Mouse (Mus musculus) adrenal gland, adult 18-20 months (tissue): ENCODE data around the gene 1700056E22Rik. TPM values are rescaled to one million over a fixed set of nuclear protein-coding genes. Genes with fewer than 3 reads are reported as not detected.

Experiments
- DNase-seq, 2 experiments: peaks; one replicate each; pipeline ENCODE4 v3.0.0; 2021 to 2022; ENCODE audit warnings: low spot score in 2 of 2
- total RNA-seq, 2 experiments: library from RNA; stranded (reverse); gene quantifications; 1 replicate in 1 of 2; 2 replicates in 1 of 2; pipeline ENCODE4 v1.2.3; 2021

Gene 1700056E22Rik
- total RNA-seq, 2 experiments from 2014 or later: 1.7 to 3.6 TPM

DNA sequence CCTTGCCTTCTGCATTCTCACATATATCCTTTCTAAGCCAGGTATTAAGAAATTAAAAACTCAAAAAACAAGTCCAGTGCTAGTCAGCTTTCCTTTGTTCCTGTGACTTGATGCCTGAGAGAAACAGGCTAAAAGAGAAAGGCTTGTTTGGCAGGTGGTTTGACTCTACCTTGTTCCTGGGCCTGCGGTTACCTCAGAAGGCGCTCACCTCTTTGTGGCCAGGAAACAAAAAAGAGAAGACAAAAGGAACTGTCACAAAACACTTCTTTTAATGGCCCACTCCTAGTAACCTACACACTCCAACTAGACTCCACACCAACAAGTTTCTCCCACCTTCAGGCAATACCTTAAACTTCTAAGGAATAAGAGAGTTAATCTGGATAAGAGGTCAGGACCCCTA, 9.5 kb downstream of the 1700056E22Rik start:
- no peak for DNase-seq

DNA sequence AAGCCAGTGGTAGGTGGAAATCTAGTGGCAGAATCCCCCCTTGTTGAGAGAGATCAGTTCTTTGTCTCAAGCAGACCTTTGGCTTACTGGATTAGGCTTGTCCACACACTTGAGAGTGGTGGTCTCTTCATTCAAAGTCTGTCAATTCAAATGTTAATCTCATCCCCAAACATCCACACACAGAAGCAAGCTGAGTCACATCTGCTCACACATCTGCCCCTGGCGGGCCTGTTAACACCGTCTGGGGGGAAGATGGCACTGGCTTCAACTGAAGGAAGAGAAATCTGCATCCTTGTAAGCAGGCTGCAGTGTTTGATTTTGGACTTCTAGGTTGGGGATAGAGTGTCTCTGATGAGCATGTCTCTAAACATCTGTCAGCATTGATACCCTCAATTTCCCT, 10.1 kb downstream of the 1700056E22Rik start:
- DNase-seq: no peak

- DNase-seq: no peak
These were observed 14.4 kb downstream of the 1700056E22Rik start for GRCm38 (mm10) chr1:184019722-184020107.

DNA sequence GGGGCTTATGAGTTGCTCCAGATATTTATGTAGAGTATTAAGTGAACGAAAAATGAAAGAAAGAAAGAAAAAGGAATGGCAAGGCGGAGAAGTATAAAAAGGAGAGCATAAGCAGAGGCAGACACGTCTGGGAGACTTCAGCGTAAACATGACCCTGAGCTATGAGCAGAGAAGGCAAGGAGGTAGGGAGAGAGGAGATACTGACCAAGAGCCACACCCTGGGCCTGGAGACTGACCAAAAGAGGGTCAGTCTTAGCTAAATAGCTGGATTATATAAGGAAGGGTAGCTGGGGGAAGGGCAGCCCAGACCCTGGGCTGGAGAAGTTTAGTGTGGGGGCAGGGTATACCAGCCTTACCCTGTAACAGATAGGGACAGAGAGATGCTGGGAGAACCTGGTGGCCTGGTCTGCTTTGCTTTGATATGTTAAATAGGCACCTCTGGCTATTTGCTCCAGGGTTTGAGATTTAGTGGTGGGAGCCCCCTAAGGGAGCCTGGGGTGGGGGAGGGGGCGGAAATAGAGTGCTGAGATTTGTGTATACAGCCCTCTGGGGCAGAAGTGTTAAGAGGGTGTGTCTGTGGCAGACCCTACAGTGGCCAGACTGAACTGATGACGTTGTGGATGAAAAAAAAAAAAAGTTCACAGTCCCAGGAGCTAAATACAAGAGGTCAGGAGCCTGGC, 14.9 kb downstream of the 1700056E22Rik start:
- no peak for DNase-seq

DNA sequence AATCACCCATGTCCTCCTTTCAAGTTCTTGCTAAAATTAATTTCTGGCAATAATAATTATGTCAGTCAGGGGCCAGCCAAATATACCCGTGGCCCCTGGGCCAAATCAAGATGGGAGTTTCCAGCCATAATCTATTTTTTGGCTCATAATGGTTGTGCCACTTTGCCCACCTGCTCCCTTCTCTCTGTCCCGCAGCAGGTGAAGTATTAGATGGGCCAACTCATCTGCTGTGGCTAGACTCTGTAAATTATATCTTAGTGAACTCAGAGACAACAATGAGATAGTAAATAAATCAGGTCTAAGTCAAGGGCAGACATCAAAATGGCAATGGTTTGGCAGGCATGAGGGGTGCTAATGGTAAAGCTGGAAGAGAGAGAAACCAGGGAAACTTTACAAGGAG, 16.5 kb downstream of the 1700056E22Rik start:
- no peak for DNase-seq

GRCm38 (mm10) chr1:184015995-184016730, 17.9 kb downstream of the 1700056E22Rik start:
- DNase-seq: no peak

GRCm38 (mm10) chr1:184014091-184014490, 20.0 kb downstream of the 1700056E22Rik start:
- DNase-seq: no peak

GRCm38 (mm10) chr1:184013106-184013505, 21.0 kb downstream of the 1700056E22Rik start, which contains the start of gene Dusp10:
Gene Dusp10 (plus strand): TSS chr1:184013302.
- no peak for DNase-seq

DNA sequence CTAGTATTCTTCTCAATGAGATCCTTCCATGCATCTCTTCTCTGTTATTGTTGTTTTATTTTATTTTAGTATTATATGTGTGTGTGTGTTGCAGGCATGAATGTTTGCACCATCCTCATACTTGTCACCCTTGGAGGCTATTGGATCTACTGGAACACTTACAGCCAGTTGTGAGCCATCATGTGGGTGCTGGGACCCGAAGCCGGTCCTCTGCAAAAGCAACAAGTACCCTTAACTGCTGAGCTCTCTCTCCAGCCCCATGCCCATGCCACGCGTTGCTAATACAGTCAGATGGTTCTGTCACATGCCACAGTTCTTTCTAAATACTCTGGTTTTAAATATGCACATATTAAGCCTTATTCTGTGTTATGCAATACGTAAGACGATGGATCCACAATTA, 22.8 kb downstream of the 1700056E22Rik start:
- no peak for DNase-seq

- no peak for DNase-seq
These were observed 28.0 kb downstream of the 1700056E22Rik start for GRCm38 (mm10) chr1:184006086-184006485.

GRCm38 (mm10) chr1:184005315-184006058, 28.6 kb downstream of the 1700056E22Rik start:
- DNase-seq: no peak

- peak in 1 of 2 experiments; percentile 25 for DNase-seq
These were observed 29.8 kb downstream of the 1700056E22Rik start for GRCm38 (mm10) chr1:184004311-184004710.

- DNase-seq: no peak
These were observed 31.6 kb downstream of the 1700056E22Rik start for GRCm38 (mm10) chr1:184002470-184002869.

DNA sequence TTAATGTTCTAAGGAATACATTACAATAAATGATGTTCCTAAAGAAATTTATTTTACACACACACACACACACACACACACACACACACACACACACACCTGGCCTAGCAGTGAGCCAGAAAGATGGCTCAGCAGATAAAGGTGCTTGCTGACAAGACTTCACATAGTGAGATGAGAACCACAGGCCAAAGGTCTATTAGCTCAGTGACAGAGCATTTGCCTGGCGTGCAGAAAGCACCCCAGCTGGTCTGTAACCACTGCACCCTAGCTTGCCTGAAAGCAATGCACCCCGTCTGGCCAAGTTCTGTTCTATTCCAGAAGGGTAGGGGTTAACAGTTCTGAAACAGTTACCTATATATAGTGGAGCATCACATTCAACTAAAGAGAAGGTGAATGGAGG, 36.9 kb downstream of the 1700056E22Rik start:
- no peak for DNase-seq

GRCm38 (mm10) chr1:183991921-183992320, 42.2 kb downstream of the 1700056E22Rik start:
- DNase-seq: no peak

- no peak for DNase-seq
These were observed 46.3 kb downstream of the 1700056E22Rik start for GRCm38 (mm10) chr1:183987711-183988245.

Other genes starting within 250 kb of the 1700056E22Rik start
- gene Dusp10, start 21.0 kb downstream of the 1700056E22Rik start, total RNA-seq: 10 to 100 TPM; 10.7 to 38.7 TPM